In genomic region chr9:35122551-35123266, GRCm38 (mm10) we compare ENCODE assay signal across 9 mouse cellular contexts. TPM values are rescaled to one million over a fixed set of nuclear protein-coding genes. Genes with fewer than 3 reads are reported as not detected.
A peak's percentile ranks its signal among the peaks of the same experiment; 100 is the strongest.
DNase-seq lines count a peak whose midpoint lies in the region; ATAC-seq and TF ChIP-seq lines count a peak whose summit lies in the region.
"Had no signal": no experiment of that assay in that cellular context is flagged by ENCODE, and none has a peak within 500 bp of the region (broad histone marks: within the 10 kb centered on the region; RNA-seq: fewer than 3 reads in every experiment).

No protein-coding gene starts in this region.

- no peak overlapping the region for H3K4me3 ChIP-seq in cerebellum, adult 2 months (replicated peaks; ENCODE audit: insufficient read depth, low read depth, low read length)
- no peak overlapping the region for H3K4me3 ChIP-seq in lung, postnatal 0 days (ENCODE audit: low read depth, low read length)
- no peak overlapping the region for H3K4me3 ChIP-seq in lung, adult 2 months (replicated peaks; ENCODE audit: extremely low read depth, low read depth, low read length)
- no peak overlapping the region for H3K4me3 ChIP-seq in limb, embryonic 14.5 days (replicated peaks; ENCODE audit: low read length)
- no peak overlapping the region for H3K4me3 ChIP-seq in stomach, postnatal 0 days (ENCODE audit: low read depth, low read length)
- no peak overlapping the region for H3K4me3 ChIP-seq in midbrain, embryonic 10.5 days

- no peaks in the 10 kb centered on the region; the same call in 1 of the 2 replicates for H3K36me3 ChIP-seq in lung, postnatal 0 days (ENCODE audit: insufficient read depth, low read length)
- peaks cover 21% of the 10 kb centered on the region for H3K36me3 ChIP-seq in limb, embryonic 14.5 days (ENCODE audit: control insufficient read depth, insufficient read depth, low read length)
- H3K36me3 ChIP-seq in stomach, postnatal 0 days (ENCODE audit: control insufficient read depth, insufficient read depth, low read length), result no peaks in the 10 kb centered on the region
- peaks cover 67% of the 10 kb centered on the region for H3K36me3 ChIP-seq in midbrain, embryonic 10.5 days

- no peak overlapping the region for H3K9ac ChIP-seq in lung, postnatal 0 days (replicated peaks; ENCODE audit: low read depth)
- no peak overlapping the region for H3K9ac ChIP-seq in limb, embryonic 14.5 days (ENCODE audit: low read depth, low read length, severe bottlenecking)
- no peak overlapping the region for H3K9ac ChIP-seq in stomach, postnatal 0 days (ENCODE audit: low read length)

- no peaks in the 10 kb centered on the region for H3K27me3 ChIP-seq in cerebellum, adult 2 months (ENCODE audit: control insufficient read depth, insufficient read depth, low read length)
- no peaks in the 10 kb centered on the region for H3K27me3 ChIP-seq in lung, postnatal 0 days (replicated peaks; ENCODE audit: insufficient read depth, low read length)
- no peaks in the 10 kb centered on the region for H3K27me3 ChIP-seq in limb, embryonic 14.5 days (ENCODE audit: control insufficient read depth, insufficient read depth, low read length)
- no peaks in the 10 kb centered on the region for H3K27me3 ChIP-seq in stomach, postnatal 0 days (ENCODE audit: control insufficient read depth, insufficient read depth, low read length)
- H3K27me3 ChIP-seq in midbrain, embryonic 10.5 days (ENCODE audit: low read depth, poor library complexity, severe bottlenecking), result no peaks in the 10 kb centered on the region

- peak overlapping the region; percentile 56; the same call in 1 of the 2 replicates for H3K27ac ChIP-seq in cerebellum, adult 2 months (ENCODE audit: insufficient read depth, low read length)
- H3K27ac ChIP-seq in lung, postnatal 0 days (ENCODE audit: low read length), result peak overlapping the region; percentile 86
- H3K27ac ChIP-seq in limb, embryonic 14.5 days (replicated peaks; ENCODE audit: low read depth, low read length), result peak overlapping the region; percentile 52
- H3K27ac ChIP-seq in stomach, postnatal 0 days (replicated peaks), result no peak overlapping the region; the same call in 1 of the 2 replicates
- H3K27ac ChIP-seq in midbrain, embryonic 10.5 days (replicated peaks), result no peak overlapping the region
- H3K27ac ChIP-seq: kidney, postnatal 0 days had no signal

- H3K4me2 ChIP-seq in lung, postnatal 0 days (replicated peaks; ENCODE audit: low read depth, low read length), result no peak overlapping the region
- H3K4me2 ChIP-seq in limb, embryonic 14.5 days (replicated peaks; ENCODE audit: low read depth, low read length, severe bottlenecking), result 0 out of 2 replicates have a peak overlapping the region, but pooled peaks have one; percentile 7
- no peak overlapping the region for H3K4me2 ChIP-seq in stomach, postnatal 0 days (replicated peaks; ENCODE audit: low read depth)

- no peak for DNase-seq in cerebellum, adult 2 months
- no peak for DNase-seq in cerebellum, adult 11 months
- DNase-seq in lung, postnatal 0 days (ENCODE audit: low spot score), result no peak
- DNase-seq in lung, adult 2 months, result no peak
- peak; percentile 16 for DNase-seq in limb, embryonic 14.5 days (ENCODE audit: low spot score)
- no peak for DNase-seq in stomach, postnatal 0 days (ENCODE audit: low spot score)
- DNase-seq in midbrain, embryonic 10.5 days (ENCODE audit: low spot score), result no peak
- no peak for DNase-seq in kidney, adult 9 months

- 91% methylated on average over 5 of the region's 5 CpGs for WGBS in cerebellum, adult 2 months
- WGBS in lung, postnatal 0 days, result 70% methylated on average over 5 of the region's 5 CpGs
- 72% methylated on average over 5 of the region's 5 CpGs for WGBS in lung, adult 2 months
- WGBS in limb, embryonic 14.5 days, result 58% methylated on average over 5 of the region's 5 CpGs
- WGBS in stomach, postnatal 0 days, result 77% methylated on average over 5 of the region's 5 CpGs
- WGBS in midbrain, embryonic 10.5 days, result 80% methylated on average over 5 of the region's 5 CpGs

- no peaks in the 10 kb centered on the region for H3K9me3 ChIP-seq in lung, postnatal 0 days (ENCODE audit: low read length)
- H3K9me3 ChIP-seq in limb, embryonic 14.5 days (ENCODE audit: control insufficient read depth, low read length), result no peaks in the 10 kb centered on the region
- no peaks in the 10 kb centered on the region for H3K9me3 ChIP-seq in stomach, postnatal 0 days (ENCODE audit: control insufficient read depth, low read length)
- no peaks in the 10 kb centered on the region for H3K9me3 ChIP-seq in midbrain, embryonic 10.5 days (replicated peaks)

- no peak for TF ChIP-seq CTCF in cerebellum, adult 2 months (IDR thresholded peaks at IDR 0.05; ENCODE audit: borderline replicate concordance, insufficient read depth, low read depth, low read length)
- TF ChIP-seq CTCF in lung, postnatal 0 days (IDR thresholded peaks at IDR 0.05), result no peak
- no peak for TF ChIP-seq CTCF in lung, adult 2 months (IDR thresholded peaks at IDR 0.05; ENCODE audit: insufficient read depth, low read length)
- no peak for TF ChIP-seq CTCF in stomach, postnatal 0 days (IDR thresholded peaks at IDR 0.05; ENCODE audit: low read depth)

- H3K4me1 ChIP-seq in cerebellum, adult 2 months (ENCODE audit: control insufficient read depth, insufficient read depth, low read length), result no peaks in the 10 kb centered on the region; the same call in 1 of the 2 replicates
- peaks cover 28% of the 10 kb centered on the region for H3K4me1 ChIP-seq in lung, postnatal 0 days (ENCODE audit: insufficient read depth, low read depth, low read length)
- H3K4me1 ChIP-seq in lung, adult 2 months (ENCODE audit: control insufficient read depth, insufficient read depth, low read length), result peaks cover 36% of the 10 kb centered on the region
- H3K4me1 ChIP-seq in limb, embryonic 14.5 days (ENCODE audit: control insufficient read depth, insufficient read depth, low read length), result peaks cover 13% of the 10 kb centered on the region
- peaks cover under 1% of the 10 kb centered on the region; the same call in 1 of the 2 replicates for H3K4me1 ChIP-seq in stomach, postnatal 0 days (replicated peaks; ENCODE audit: control insufficient read depth, insufficient read depth)
- H3K4me1 ChIP-seq in midbrain, embryonic 10.5 days, result peaks cover 3% of the 10 kb centered on the region

- TF ChIP-seq EP300 in lung, postnatal 0 days (IDR thresholded peaks at IDR 0.05), result no peak
- TF ChIP-seq EP300 in stomach, postnatal 0 days (optimal IDR thresholded peaks at IDR 0.05), result no peak

- TF ChIP-seq POLR2A in cerebellum, adult 2 months (IDR thresholded peaks at IDR 0.05; ENCODE audit: borderline replicate concordance, insufficient read depth, low read length), result no peak
- no peak for TF ChIP-seq POLR2A in lung, adult 2 months (IDR thresholded peaks at IDR 0.05; ENCODE audit: borderline replicate concordance, extremely low read depth, low read depth, low read length)
- no peak for TF ChIP-seq POLR2A in limb, embryonic 14.5 days (IDR thresholded peaks at IDR 0.05; ENCODE audit: borderline replicate concordance, extremely low read depth, insufficient read depth, insufficient read length)

- no peak for ATAC-seq in lung, postnatal 0 days
- ATAC-seq in limb, embryonic 14.5 days (ENCODE audit: low FRiP score, low read depth), result 0 out of 2 replicates have a peak, but pooled peaks have one; percentile 54
- ATAC-seq in stomach, postnatal 0 days (ENCODE audit: low FRiP score, low TSS enrichment), result peak; percentile 43

RNA-seq across cellular contexts. Expression of gene St3gal4, which starts 3.6 kb away (rescaled TPM):
- polyA plus RNA-seq in cerebellum, adult 2 months (2012; rRNA removed), result 12.7 and 14.5 TPM in 2 replicates
- polyA plus RNA-seq in lung, postnatal 0 days (2015; fragmentation: Nextera tagmentation; extraction: Ambion mirVana), result 50.0 and 55.7 TPM in 2 replicates
- polyA plus RNA-seq in lung, adult 2 months (2012; rRNA removed), result 18.2 and 18.4 TPM in 2 replicates
- 14.5 and 17.0 TPM in 2 replicates for polyA plus RNA-seq in limb, embryonic 14.5 days (2012; rRNA removed)
- 35.6 and 36.3 TPM in 2 replicates for polyA plus RNA-seq in limb, embryonic 14.5 days (2014; fragmentation: Nextera tagmentation; extraction: Ambion mirVana)
- polyA plus RNA-seq in stomach, postnatal 0 days (2015; fragmentation: Nextera tagmentation; extraction: Ambion mirVana), result 14.6 and 14.7 TPM in 2 replicates
- 10.7 and 11.2 TPM in 2 replicates for polyA plus RNA-seq in midbrain, embryonic 10.5 days (2016; fragmentation: Nextera tagmentation; extraction: Ambion mirVana)

RNA-seq across cellular contexts. Expression of gene Dcps, which starts 53.2 kb away (rescaled TPM):
- polyA plus RNA-seq in cerebellum, adult 2 months (2012; rRNA removed), result 30.2 and 32.2 TPM in 2 replicates
- polyA plus RNA-seq in lung, postnatal 0 days (2015; fragmentation: Nextera tagmentation; extraction: Ambion mirVana), result 39.4 and 44.4 TPM in 2 replicates
- polyA plus RNA-seq in lung, adult 2 months (2012; rRNA removed), result 27.7 and 31.2 TPM in 2 replicates
- 54.6 and 60.3 TPM in 2 replicates for polyA plus RNA-seq in limb, embryonic 14.5 days (2012; rRNA removed)
- polyA plus RNA-seq in limb, embryonic 14.5 days (2014; fragmentation: Nextera tagmentation; extraction: Ambion mirVana), result 61.6 and 65.2 TPM in 2 replicates
- polyA plus RNA-seq in stomach, postnatal 0 days (2015; fragmentation: Nextera tagmentation; extraction: Ambion mirVana), result 33.7 and 35.3 TPM in 2 replicates
- 108 TPM in 2 replicates for polyA plus RNA-seq in midbrain, embryonic 10.5 days (2016; fragmentation: Nextera tagmentation; extraction: Ambion mirVana)

Comparison
In these comparisons a context has a peak if more than half of its experiments do, and no peak if none do; other contexts are left out.
1. H3K27ac ChIP-seq: peak in cerebellum, adult 2 months (single experiment), lung, postnatal 0 days (single experiment) and limb, embryonic 14.5 days (single experiment); none in stomach, postnatal 0 days (single experiment) and midbrain, embryonic 10.5 days (single experiment).